Mouse (Mus musculus): ENCODE measurements around the gene Gse1.
A peak's percentile ranks its signal among the peaks of the same experiment; 100 is the strongest.

The Gse1 gene

GRCm38 (mm10) chr8:120298601-120299532 lies 70.6 kb downstream of the Gse1 start:
- no peak for DNase-seq (ENCODE audit: low spot score in 2 of 2)

- DNase-seq (ENCODE audit: low spot score in 2 of 2), result peak; percentile 90 to 91
Measured at GRCm38 (mm10) chr8:120300601-120301141, 72.4 kb downstream of the Gse1 start.

GRCm38 (mm10) chr8:120302941-120303675 lies 74.9 kb downstream of the Gse1 start:
- no peak for DNase-seq (ENCODE audit: low spot score in 2 of 2)

GRCm38 (mm10) chr8:120304097-120304496 lies 75.8 kb downstream of the Gse1 start:
- DNase-seq (ENCODE audit: low spot score in 2 of 2), result no peak

GRCm38 (mm10) chr8:120305800-120306385 lies 77.6 kb downstream of the Gse1 start:
- DNase-seq (ENCODE audit: low spot score in 2 of 2), result no peak

GRCm38 (mm10) chr8:120307103-120307502 lies 78.8 kb downstream of the Gse1 start:
- DNase-seq (ENCODE audit: low spot score in 2 of 2), result no peak

- no peak for DNase-seq (ENCODE audit: low spot score in 2 of 2)
Measured at GRCm38 (mm10) chr8:120307528-120307927, 79.3 kb downstream of the Gse1 start.

GRCm38 (mm10) chr8:120308131-120308530 lies 79.9 kb downstream of the Gse1 start:
- DNase-seq (ENCODE audit: low spot score in 2 of 2), result no peak

- no peak for DNase-seq (ENCODE audit: low spot score in 2 of 2)
Measured at GRCm38 (mm10) chr8:120308553-120308952, 80.3 kb downstream of the Gse1 start.

GRCm38 (mm10) chr8:120309326-120309725 lies 81.1 kb downstream of the Gse1 start:
- DNase-seq (ENCODE audit: low spot score in 2 of 2), result no peak

- DNase-seq (ENCODE audit: low spot score in 2 of 2), result no peak
Measured at GRCm38 (mm10) chr8:120310063-120310462, 81.8 kb downstream of the Gse1 start.

- no peak for DNase-seq (ENCODE audit: low spot score in 2 of 2)
Measured at GRCm38 (mm10) chr8:120312452-120312851, 84.2 kb downstream of the Gse1 start.

- no peak for DNase-seq (ENCODE audit: low spot score in 2 of 2)
Measured at GRCm38 (mm10) chr8:120313674-120314073, 85.4 kb downstream of the Gse1 start.

- DNase-seq (ENCODE audit: low spot score in 2 of 2), result no peak
Measured at GRCm38 (mm10) chr8:120314932-120315331, 86.7 kb downstream of the Gse1 start.

GRCm38 (mm10) chr8:120315644-120316043 lies 87.4 kb downstream of the Gse1 start:
- peak in 1 of 2 experiments; percentile 66 for DNase-seq (ENCODE audit: low spot score in 2 of 2)

- no peak for DNase-seq (ENCODE audit: low spot score in 2 of 2)
Measured at GRCm38 (mm10) chr8:120316707-120317106, 88.5 kb downstream of the Gse1 start.

- no peak for DNase-seq (ENCODE audit: low spot score in 2 of 2)
Measured at GRCm38 (mm10) chr8:120317118-120317824, 89.0 kb downstream of the Gse1 start.

- no peak for DNase-seq (ENCODE audit: low spot score in 2 of 2)
Measured at GRCm38 (mm10) chr8:120318476-120318991, 90.3 kb downstream of the Gse1 start.

- DNase-seq (ENCODE audit: low spot score in 2 of 2), result peak; percentile 81 to 89
Measured at GRCm38 (mm10) chr8:120319449-120319848, 91.2 kb downstream of the Gse1 start.

GRCm38 (mm10) chr8:120320146-120320545 lies 91.9 kb downstream of the Gse1 start:
- no peak for DNase-seq (ENCODE audit: low spot score in 2 of 2)

GRCm38 (mm10) chr8:120321724-120322123 lies 93.5 kb downstream of the Gse1 start:
- peak in 1 of 2 experiments; percentile 81 for DNase-seq (ENCODE audit: low spot score in 2 of 2)

All from spleen, postnatal 10 days (tissue).